Mouse (Mus musculus) pancreas, adult 10 weeks (tissue): ENCODE data around the gene Cks1b. TPM values are rescaled to one million over a fixed set of nuclear protein-coding genes. Genes with fewer than 3 reads are reported as not detected.

Source experiments
- polyA plus RNA-seq: library from polyadenylated mRNA; stranded (reverse); fragments of 350-450 nt; fragmentation: Illumina TruSeq; extraction: RNeasy Lipid Tissue Mini Kit (QIAGEN cat#74804); gene quantifications from one replicate; pipeline ENCODE4 v1.2.3, GENCODE M21; 2015; ENCODE audit warnings: low read depth, low replicate concordance; ENCODE audit not compliant: insufficient read depth

The Cks1b gene
- 5.7 TPM for polyA plus RNA-seq

DNA sequence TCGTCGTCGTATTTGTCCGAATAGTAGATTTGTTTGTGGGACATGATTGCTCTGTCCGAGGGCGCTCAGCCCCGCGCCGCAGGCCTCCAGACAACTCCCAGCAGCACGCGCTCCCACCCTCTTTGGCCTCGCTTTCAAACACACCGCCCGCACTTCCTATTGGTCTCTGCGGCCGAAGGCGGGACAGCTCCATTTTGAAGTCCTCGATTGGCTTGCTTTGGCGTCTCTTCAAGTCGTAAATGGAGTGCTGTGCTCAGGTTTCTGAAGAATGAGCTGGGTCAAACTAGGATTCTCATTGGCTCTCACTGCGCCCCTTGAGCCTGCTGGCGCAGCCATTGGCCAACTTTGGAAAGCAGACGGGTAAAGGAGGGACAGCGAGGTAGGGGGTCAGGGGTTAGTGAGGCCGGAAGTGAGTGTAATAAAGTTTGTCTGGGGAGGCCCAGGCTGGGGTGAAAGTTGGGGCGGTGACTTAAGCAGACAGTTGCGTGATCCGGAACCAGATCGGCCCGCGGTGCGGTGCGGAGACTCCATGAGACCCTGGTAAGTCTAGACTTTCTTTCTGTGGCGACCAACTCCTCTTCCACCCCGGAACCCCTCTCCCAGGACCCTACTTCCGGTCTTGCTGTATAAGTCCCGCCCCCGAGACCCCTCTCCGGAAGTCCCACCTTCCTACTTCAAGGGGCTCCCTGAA lies at the start of gene Cks1b, which contains the start of gene Shc1:
Cks1b (minus strand) TSS at position 214 of the 691 bp plus-strand sequence.
Shc1 (plus strand) TSS at position 274 of the 691 bp plus-strand sequence.

DNA sequence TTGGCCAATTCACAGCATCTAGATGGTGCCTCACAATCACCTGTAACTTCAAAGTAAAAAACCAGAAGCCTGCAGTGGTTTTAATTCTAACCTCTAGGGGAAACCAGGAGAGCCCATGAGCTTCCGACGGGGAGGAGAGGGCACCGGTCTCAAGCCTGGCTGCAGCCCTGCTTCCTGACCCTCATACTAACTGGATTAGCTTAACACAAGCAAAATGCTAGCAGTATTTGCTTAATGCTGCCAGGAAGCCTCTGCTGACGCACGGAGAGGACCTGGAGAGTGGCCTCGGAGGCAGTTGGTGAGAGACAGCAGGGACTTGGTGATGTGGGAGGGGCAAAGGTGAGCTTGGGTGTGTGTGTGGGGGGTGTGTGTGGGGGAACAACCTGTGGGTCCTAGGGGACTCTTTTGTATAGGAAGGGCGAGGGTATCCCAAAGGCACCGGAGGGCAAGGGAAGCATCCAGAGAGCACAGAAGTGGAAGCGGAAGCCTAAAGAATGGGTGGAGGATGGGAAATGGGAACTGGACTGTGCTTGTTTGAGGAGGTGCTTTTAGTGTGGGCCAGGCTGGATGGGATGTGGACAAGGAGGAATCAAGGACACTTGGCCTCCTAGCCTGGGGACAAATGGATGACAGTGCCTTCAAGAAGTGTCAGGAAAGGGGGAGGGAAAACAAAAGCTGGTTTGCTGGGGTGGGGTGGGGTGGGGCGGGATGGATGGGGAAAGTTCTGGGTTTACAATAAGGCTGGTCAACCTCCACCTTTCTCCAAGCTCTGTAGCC lies 36.4 kb upstream of the Cks1b start, which contains the start of gene Pmvk:
Pmvk (plus strand) TSS at position 141 of the 777 bp plus-strand sequence.

DNA sequence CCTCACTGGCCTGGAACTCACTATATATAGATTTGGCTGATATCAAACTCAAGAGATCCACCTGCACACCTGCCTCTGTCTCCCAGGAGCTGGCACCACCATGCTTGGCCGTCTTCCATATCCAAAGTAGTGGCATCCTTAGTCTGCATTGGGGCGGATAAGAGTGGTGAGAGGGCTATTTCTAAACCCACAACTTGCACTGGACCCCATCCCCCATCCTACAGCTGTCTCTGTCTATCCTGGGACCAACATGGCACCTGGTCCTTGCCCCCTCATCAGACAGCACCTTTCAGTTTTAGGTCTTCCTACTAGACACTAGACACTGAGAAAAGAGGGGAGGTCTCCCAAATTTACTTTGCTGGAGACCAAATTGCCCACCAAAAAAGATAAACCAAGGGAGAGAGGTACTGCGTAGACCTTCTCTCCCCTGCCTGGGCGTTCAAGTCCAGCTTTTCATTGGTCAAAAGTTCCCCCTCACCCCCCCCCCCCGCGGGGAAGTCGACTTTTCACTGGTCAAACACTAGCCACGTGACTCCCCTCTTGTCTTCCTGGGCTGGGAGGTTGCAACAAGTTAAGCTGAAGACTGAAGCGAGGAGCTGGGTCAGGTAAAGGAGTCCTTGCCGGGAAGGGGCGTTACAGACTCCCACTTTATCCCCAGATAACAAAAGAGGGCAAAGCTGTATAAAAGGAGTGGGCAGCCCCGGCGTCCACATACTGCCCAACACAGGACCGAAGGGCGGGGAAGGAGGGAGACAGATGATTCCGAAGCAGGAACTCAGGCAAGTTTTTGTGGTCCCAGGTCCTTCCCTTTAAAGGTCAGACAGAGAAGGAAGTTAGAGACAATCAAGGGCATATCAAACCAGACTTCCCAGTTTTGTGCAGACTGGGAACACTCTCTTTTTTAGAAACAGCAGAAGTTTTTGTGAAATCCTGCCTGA lies 18.3 kb upstream of the Cks1b start, which contains the start of gene Pbxip1:
Pbxip1 (plus strand) TSS at position 531 of the 938 bp plus-strand sequence.

DNA sequence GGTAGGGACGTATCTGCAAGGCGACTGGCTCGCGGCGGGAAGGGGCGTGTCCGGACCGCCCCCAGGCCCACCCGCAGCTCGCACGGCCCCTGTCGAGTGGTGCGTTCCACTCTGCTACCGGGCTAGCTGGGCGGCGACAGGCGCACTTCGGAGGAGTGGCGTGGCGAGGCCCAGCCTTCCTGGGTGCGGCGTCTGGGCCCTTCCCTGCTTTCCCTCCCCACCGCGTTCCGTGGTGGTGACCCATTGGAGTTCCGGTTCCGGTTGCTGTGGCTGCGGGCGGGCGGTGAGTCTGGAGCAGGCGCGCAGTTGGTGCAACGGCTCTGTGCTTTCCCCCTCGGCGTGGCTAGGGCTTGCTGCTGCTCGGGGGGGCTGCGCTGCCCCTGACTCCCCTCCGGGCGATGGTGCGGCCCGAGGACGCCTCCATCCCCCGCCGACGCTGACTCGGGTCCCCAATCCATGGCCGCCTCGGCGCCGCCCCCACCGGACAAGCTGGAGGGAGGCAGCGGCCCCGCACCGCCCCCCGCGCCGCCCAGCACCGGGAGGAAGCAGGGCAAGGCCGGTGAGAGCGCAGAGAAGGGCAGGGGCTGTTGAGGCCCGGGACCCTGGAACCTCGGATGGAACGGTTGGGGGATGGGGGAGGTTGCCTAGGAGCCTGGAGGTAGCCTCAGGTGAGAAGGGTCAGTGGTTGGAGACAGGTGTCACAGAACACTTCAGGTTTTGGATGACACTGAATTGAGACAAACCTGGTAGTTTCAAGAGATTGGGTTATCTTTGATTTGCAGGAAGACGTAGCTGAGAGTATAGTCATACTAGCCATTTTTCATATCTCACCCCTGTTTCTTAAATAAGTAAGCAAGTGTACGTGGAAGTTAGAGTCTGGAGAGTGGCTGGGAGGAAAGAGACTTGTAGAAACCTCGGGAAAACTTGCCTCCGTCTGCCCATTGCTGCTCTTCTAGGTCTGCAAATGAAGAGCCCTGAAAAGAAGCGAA lies 12.3 kb upstream of the Cks1b start, which contains the start of gene Pygo2:
Pygo2 (plus strand) TSS at position 44 of the 989 bp plus-strand sequence.

DNA sequence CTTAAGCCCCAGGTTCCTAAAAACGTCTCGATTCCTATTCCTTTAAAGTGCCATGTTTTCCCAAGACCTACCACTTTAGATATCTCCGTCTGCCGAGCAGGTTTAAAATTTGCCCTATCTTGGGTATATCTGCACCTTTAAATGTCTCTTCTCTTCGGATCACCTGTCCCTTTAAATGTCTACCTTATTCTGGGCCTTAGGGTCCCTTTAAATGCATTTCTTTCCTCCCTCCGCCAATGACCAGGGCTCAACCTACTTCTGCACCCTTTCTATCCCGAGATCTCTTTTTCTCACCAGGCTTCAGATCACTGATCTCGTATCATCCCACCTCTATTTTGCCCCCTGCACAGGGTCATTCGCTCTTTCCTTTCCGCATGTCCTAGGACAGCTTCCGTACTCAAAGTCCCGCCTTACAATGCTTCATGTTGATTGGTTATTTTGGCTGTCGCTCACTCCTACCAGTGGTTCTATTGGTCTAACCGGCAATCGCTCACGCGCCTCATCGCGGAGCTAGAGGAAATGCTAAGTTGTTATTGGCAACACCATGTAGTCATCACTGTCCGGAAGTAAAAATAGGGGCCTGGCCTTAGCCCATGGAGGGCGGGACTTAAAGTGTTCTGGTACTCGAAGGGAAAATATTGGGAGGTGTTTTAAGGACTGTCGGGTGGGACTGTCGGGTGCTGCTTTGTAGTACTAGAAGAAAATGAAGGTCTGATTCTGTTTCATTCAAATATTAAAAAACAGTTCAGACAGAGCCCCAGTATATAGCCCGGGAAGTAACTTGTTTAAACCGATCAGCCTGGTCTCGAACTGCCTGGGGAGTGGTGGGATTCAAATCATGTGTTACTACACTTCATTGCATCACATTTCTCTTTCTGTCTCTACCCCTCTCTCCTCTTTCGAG lies 6.4 kb downstream of the Cks1b start, which contains the start of gene Flad1:
Flad1 (minus strand) TSS at position 381 of the 904 bp plus-strand sequence.

DNA sequence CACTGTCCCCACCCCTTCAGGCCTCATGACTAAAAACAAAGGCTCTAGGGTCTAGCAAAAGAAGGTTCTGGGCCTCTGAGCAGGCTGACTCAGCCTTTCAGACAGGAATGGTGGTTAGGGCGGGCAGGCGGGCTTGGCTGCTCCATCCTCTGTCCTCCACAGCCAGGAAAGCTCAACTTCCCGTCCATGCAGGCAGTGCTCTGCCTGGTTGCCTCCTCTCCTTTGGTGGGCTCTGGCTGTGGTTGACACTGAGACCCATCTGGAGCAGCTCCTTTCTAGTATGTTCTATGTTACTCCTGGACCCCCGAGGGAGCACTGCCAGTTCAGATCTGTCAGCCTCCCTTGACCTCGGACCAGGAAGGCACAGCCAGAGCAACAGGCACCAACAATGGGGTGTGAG lies 15.5 kb downstream of the Cks1b start, which contains the start of gene Lenep:
Lenep (minus strand) TSS at position 101 of the 400 bp plus-strand sequence.

DNA sequence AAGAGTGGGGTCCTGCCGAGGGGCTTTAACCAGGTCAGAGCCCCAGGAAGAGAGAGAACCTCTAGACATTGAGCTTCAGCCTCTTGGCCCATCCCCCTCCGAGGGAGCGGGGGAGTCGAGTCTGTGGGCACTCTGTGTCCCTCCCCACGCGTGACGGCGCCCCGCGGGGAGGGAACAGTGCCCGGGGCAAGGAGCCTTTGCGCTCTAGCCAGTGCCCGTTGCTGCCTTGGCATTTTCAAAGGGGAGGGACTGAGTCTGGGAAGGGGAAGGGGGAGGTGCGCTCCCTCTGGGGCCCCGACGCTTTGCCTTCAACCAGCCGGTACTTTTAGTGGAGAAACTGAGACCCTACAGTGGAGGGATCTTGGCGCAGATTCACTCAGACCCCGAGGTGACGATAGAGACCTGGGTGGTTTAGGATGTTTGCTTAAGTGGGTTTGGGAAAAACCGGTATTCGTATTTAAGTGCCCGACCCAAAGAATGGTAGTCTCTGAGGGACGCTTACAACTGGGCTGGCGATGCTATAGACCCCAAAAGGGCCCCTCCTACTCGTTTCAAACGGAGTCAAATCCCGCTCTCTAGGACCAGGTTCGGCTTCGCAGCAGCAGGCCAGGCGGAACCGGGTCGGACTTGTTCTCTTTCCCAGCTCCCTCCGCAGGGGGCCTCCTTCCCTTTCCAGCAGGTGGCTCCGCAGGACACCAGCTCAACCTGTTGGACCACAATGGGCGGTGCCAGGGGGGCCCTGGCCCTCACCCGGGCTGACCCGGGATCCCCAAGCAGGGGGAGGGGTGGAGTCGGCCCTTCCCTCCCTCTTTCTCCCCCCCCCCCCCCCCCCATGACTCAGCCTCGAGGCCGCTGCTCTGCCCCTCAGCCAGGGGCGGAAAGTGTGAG lies 23.9 kb downstream of the Cks1b start, which contains the start of gene Zbtb7b:
Zbtb7b (minus strand) TSS at position 771 of the 888 bp plus-strand sequence.

Other genes starting within 250 kb of the Cks1b start
- gene Scamp3, start 240.9 kb downstream of the Cks1b start, polyA plus RNA-seq: 15.8 TPM
- gene Fam189b, start 235.2 kb downstream of the Cks1b start, polyA plus RNA-seq: 5.7 TPM
- 18.0 TPM for gene Gba, start 215.5 kb downstream of the Cks1b start, polyA plus RNA-seq
- 20.7 TPM for gene Thbs3, start 203.2 kb downstream of the Cks1b start, polyA plus RNA-seq
- gene Mtx1, start 191.3 kb downstream of the Cks1b start, polyA plus RNA-seq: 31.8 TPM
- 71.5 TPM for gene Muc1, start 189.3 kb downstream of the Cks1b start, polyA plus RNA-seq
- 94.1 TPM for gene Krtcap2, start 172.4 kb downstream of the Cks1b start, polyA plus RNA-seq
- gene Trim46, start 172.1 kb downstream of the Cks1b start, polyA plus RNA-seq: 2.9 TPM
- 46.0 TPM for gene Dpm3, start 159.0 kb downstream of the Cks1b start, polyA plus RNA-seq
- gene Slc50a1, start 147.8 kb downstream of the Cks1b start, polyA plus RNA-seq: 48.2 TPM
- 15.3 TPM for gene Efna1, start 137.2 kb downstream of the Cks1b start, polyA plus RNA-seq
- not detected for gene Efna3, start 95.4 kb downstream of the Cks1b start, polyA plus RNA-seq
- 0.52 TPM for gene Efna4, start 80.4 kb downstream of the Cks1b start, polyA plus RNA-seq
- 66.8 TPM for gene Adam15, start 68.4 kb downstream of the Cks1b start, polyA plus RNA-seq
- not detected for gene Dcst2, start 56.4 kb downstream of the Cks1b start, polyA plus RNA-seq
- gene Dcst1, start 53.1 kb downstream of the Cks1b start, polyA plus RNA-seq: not detected
- 9.6 TPM for gene Zbtb7b, start 23.6 kb downstream of the Cks1b start, polyA plus RNA-seq
- gene Lenep, start 15.6 kb downstream of the Cks1b start, polyA plus RNA-seq: 0.83 TPM
- 5.6 TPM for gene Flad1, start 6.5 kb downstream of the Cks1b start, polyA plus RNA-seq
- gene Shc1, start 60 bp upstream of the Cks1b start, polyA plus RNA-seq: 14.1 TPM
- 15.3 TPM for gene Pygo2, start 11.8 kb upstream of the Cks1b start, polyA plus RNA-seq
- 14.1 TPM for gene Pbxip1, start 18.3 kb upstream of the Cks1b start, polyA plus RNA-seq
- 5.8 TPM for gene Pmvk, start 36.2 kb upstream of the Cks1b start, polyA plus RNA-seq
- gene Kcnn3, start 101.8 kb upstream of the Cks1b start, polyA plus RNA-seq: 1.5 TPM